Mouse (Mus musculus) ovary, postnatal 10 days (tissue): Measurements from ENCODE around the gene Wdr45.

Source experiments
- DNase-seq: peaks from one replicate; pipeline ENCODE4 v3.0.0; 2022; ENCODE audit warnings: low spot score

The Wdr45 gene

DNA sequence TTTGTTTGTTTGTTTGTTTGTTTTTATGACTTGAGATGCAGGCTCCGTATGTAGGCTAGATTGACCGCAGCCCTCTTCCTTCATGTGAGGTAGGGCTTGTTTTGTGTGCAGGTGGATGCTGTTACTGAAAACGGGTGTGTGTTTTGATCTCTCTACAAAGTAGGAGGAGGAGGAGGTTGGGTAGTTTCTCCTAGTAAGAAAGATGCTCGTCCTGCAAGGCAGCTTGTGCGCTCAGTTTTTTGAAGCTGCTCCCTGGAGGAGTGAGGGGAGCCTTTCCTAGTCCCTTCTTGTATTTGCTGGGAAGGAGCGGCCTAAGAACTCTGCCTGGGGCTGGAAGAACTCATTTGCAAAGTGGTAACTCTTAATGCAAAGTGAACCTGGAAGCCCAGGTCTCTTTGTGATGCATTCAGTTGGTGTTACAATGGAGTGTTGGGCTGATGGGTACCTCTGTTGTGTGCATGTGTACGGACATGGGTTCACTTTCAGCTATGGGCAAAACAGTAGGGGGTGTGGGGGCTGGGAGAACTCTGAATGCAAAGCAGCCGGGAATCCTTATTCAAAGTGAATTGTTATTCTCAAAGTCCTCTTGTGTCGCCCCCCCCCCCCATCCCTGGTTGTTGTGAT is 50.6 kb downstream of the Wdr45 start:
- no peak for DNase-seq

DNA sequence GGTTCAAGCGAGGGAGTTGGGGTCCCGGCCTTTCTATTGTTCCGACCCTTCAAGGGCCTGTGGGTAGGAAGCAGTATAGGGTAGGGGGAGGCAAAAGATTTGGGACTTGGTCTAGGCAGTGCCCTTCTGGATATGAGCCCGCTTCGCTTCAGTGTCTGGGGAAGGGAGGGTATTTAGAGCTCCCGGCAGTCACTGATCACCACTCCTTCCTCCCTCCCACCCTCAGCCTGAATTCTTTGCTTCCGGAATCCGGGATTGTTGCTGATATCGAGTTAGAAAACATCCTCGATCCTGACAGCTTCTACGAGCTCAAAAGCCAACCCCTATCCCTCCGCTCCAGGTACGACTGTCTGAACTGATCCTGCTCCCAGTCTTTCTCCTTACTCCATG is 51.1 kb downstream of the Wdr45 start:
- no peak for DNase-seq

DNA sequence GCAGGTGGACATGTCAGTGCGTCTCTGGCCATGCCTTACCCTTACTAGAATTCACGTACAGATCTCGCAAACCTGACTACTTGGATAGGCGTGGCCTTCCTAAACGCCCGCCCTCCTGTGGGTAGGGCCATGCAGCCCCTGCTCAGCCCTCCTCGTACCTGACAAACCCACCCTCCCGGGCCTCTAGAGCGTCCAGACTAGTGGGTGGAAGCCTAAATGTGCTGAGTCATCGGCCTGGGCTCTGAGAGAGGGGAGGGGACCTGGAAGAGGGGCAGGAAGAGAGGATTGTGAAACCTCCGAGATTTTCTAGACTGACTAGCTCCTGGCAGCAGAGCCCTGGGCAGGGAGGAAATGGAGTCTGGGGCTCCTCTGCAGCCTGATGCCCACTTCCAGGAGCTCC is 51.6 kb downstream of the Wdr45 start:
- DNase-seq: no peak

GRCm38 (mm10) chrX:7769302-7770017 is 55.3 kb downstream of the Wdr45 start:
- no peak for DNase-seq

DNA sequence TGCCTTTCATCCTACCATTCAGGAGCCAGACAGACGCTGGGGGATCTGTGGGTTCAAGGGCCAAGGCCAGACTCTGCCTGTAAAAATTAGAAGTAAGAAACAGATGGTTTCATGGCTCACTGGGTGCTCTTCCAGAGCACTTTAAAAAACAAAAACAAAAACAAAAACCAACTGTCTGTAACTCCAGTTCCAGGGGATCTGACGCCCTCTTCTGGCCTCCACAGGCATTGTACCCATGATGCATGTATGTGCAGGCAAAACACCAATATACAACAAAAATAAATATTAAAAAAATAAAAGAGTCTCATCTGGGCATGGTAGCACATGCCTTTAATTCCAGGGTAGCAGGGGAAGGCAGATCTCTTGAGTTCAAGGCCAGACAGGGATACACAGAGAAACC is 58.6 kb downstream of the Wdr45 start:
- no peak for DNase-seq

DNA sequence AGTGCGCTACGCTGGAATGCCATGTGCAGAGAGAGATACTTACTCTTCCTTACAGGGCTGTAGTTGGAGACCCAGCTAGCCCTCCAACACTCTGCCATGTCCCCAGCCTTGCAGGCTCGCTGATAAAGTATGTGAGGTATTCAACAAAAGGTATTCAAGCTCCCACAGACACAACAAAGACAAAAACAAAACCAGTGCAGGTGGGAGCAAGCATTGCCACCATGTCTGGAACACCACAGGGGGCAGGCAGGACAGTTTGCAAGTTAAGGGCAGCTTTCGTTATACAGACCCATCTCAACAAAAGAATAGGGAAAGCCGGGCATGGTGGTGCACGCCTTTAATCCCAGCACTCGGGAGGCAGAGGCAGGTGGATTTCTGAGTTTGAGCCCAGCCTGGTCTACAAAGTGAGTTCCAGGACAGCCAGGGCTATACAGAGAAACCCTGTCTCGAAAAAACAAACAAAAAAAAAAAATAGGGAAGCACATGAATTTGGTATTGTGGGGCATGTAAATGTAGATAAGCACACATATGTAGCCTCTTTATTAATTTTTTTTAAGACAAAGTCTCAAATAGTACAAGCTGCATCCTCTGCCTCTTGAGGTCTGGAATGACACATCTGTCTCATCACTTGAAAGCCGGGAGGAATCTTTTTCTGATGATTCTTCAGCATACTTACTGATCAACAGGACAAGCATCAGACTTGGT is 61.5 kb downstream of the Wdr45 start:
- DNase-seq: no peak

DNA sequence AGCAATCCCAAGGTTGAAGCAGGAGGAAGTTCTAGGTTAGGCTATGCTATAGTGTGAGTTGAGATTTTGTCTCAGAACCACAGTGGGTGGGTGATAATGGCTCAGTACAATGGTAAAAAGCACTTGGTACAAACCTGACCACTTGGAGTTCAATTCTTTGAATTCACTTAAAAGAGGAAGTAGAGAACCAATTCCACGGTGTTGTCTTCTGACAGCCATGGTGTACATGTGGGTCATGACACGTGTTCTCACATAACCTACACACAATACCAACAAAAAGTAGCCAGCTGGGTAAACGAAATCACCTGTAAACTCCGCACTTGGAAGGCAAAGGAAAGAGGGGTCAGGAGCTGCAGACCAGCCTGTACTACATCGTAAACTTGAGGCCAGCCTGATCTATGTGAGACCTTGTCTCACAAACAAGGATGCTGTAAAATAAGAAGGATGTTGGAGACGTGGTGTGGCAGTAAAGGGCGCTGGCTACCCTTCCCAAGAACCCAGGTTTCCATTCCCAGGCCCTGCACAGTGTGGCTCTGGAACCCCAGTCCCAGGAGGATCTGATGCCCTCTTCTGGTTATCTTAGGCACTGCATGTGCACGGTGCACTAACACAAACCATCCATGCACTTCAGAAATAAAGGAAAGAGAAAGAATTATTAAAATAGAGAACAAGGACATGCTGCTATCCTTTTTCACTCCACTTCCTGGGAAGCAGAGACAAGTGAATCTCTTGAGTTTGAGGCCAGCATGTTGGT is 62.4 kb downstream of the Wdr45 start:
- no peak for DNase-seq
